Mouse (Mus musculus): ENCODE measurements around the gene Tjp3. TPM values are rescaled to one million over a fixed set of nuclear protein-coding genes. Genes with fewer than 3 reads are reported as not detected.

Gene Tjp3
- polyA plus RNA-seq, 1 experiment from 2014 or later, result 4.8 TPM

- Histone ChIP-seq H3K9ac (ENCODE audit: low read length) (peak overlapping the region; percentile 76), H3K4me1 (ENCODE audit: control insufficient read depth, insufficient read depth, low read length) (peaks cover 10% of the 10 kb centered on the region), H3K36me3 (ENCODE audit: control insufficient read depth, insufficient read depth, low read length) (peaks cover 50% of the 10 kb centered on the region), H3K27ac (ENCODE audit: low read depth, low read length) (no peak overlapping the region), H3K27me3 (replicated peaks; ENCODE audit: control insufficient read depth, insufficient read depth, low read length) (no peaks in the 10 kb centered on the region), H3K4me2 (ENCODE audit: low read length) (peak overlapping the region; percentile 57), H3K4me3 (ENCODE audit: low read depth, low read length) (peak overlapping the region; percentile 47), H3K9me3 (replicated peaks; ENCODE audit: control insufficient read depth, low read length) (no peaks in the 10 kb centered on the region)
- ATAC-seq, result no peak
- no peak for DNase-seq (ENCODE audit: low spot score)
- WGBS, result 84% methylated on average over 16 of the region's 16 CpGs
These were observed 22.6 kb downstream of the Tjp3 start for GRCm38 (mm10) chr10:81268643-81269412.

DNA sequence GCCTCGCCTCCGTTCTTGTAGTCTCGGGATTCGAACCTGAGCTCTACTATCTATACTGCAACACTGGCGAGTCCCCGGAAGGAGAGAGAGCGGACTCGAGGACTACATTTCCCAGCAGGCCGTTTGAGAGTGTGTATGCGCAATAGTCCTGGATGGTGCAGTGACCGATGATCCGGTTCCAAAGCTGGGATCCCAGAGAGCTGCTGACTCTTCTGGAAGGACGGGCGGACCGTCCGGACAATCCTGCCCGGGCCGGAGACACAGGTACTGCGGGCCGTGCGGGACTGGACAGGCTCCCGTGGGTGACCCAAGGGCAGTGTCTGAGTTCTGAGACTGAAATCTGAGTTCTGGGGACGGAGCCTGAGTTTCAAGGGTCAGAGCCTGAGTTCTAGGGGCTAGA, 23.3 kb downstream of the Tjp3 start:
- Histone ChIP-seq H3K4me1 (ENCODE audit: control insufficient read depth, insufficient read depth, low read length) (peaks cover 10% of the 10 kb centered on the region), H3K4me3 (ENCODE audit: low read depth, low read length) (peak overlapping the region; percentile 47), H3K4me2 (ENCODE audit: low read length) (peak overlapping the region; percentile 57), H3K36me3 (ENCODE audit: control insufficient read depth, insufficient read depth, low read length) (peaks cover 49% of the 10 kb centered on the region), H3K27me3 (replicated peaks; ENCODE audit: control insufficient read depth, insufficient read depth, low read length) (no peaks in the 10 kb centered on the region), H3K9me3 (replicated peaks; ENCODE audit: control insufficient read depth, low read length) (no peaks in the 10 kb centered on the region), H3K27ac (ENCODE audit: low read depth, low read length) (no peak overlapping the region), H3K9ac (ENCODE audit: low read length) (peak overlapping the region; percentile 76)
- WGBS, result 4% methylated on average over 23 of the region's 23 CpGs
- ATAC-seq (peak; percentile 42), DNase-seq (ENCODE audit: low spot score) (peak; percentile 93)

DNA sequence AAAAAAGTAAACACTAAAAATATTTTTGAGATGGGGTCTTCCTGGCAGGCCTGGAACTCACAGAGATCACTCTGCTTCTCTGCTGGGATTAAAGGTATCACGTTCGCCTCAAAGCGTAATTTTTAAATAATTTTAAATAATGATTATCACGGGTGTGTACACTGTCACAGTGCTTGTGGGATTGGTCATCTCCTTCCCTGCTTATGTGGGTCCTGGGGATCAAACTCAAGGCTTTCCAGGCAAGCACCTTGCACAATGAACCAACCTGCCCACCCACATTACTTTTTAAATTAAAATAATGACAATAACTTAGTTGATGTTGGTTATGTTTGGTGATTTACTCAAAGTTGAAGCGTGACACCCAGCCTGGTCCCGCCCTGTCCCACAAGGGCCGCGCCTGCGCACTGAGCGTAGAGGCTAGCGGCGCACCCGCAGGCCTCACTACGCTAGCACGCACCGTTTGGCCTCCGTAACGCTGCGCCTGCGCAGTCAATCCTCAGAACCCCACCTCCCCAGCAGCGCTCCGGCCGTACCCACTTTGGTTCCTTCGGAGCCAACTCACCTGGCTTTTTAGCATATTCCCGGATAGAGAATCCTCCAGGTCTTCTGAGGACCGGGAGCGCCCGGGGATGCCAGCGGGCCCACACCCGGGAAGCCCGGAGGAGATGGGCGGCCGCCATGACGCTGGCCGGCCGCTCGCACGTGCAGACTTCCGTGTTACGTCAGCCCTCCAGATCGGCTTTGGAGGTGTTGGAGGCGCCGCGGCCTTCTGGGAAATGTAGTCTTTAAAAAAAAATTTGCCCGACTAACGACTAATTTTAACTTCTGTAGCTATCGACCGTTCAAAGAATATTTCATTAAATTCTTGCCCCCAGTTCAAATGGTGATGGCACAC, 24.9 kb downstream of the Tjp3 start, which contains the start of the genes Mrpl54 and Apba3:
Gene Mrpl54, minus strand, starts transcription at position 724 of the 895 bp plus-strand sequence.
Gene Apba3, plus strand, starts transcription at position 750 of the 895 bp plus-strand sequence.
- peak; percentile 95 for ATAC-seq
- Histone ChIP-seq H3K36me3 (ENCODE audit: control insufficient read depth, insufficient read depth, low read length) (peaks cover 42% of the 10 kb centered on the region), H3K27ac (ENCODE audit: low read depth, low read length) (peak within 1 kb of the TSS; percentile 77), H3K4me2 (ENCODE audit: low read length) (peak within 1 kb of the TSS; percentile 62), H3K27me3 (replicated peaks; ENCODE audit: control insufficient read depth, insufficient read depth, low read length) (no peaks in the 10 kb centered on the region), H3K9me3 (replicated peaks; ENCODE audit: control insufficient read depth, low read length) (no peaks in the 10 kb centered on the region), H3K4me1 (ENCODE audit: control insufficient read depth, insufficient read depth, low read length) (peaks cover 10% of the 10 kb centered on the region), H3K9ac (ENCODE audit: low read length) (peak within 1 kb of the TSS; percentile 76), H3K4me3 (ENCODE audit: low read depth, low read length) (peak within 1 kb of the TSS; percentile 60)
- under 1% methylated on average over 48 of the region's 48 CpGs for WGBS
- peak; percentile 98 for DNase-seq (ENCODE audit: low spot score)

GRCm38 (mm10) chr10:81265540-81265939, 25.8 kb downstream of the Tjp3 start:
- DNase-seq (ENCODE audit: low spot score), result no peak
- Histone ChIP-seq H3K4me2 (ENCODE audit: low read length) (peak overlapping the region; percentile 62), H3K36me3 (ENCODE audit: control insufficient read depth, insufficient read depth, low read length) (peaks cover 36% of the 10 kb centered on the region), H3K4me3 (ENCODE audit: low read depth, low read length) (0 out of 2 replicates have a peak overlapping the region, but pooled peaks have one; percentile 60), H3K27ac (ENCODE audit: low read depth, low read length) (no peak overlapping the region), H3K4me1 (ENCODE audit: control insufficient read depth, insufficient read depth, low read length) (peaks cover 10% of the 10 kb centered on the region), H3K27me3 (replicated peaks; ENCODE audit: control insufficient read depth, insufficient read depth, low read length) (no peaks in the 10 kb centered on the region), H3K9ac (ENCODE audit: low read length) (no peak overlapping the region), H3K9me3 (replicated peaks; ENCODE audit: control insufficient read depth, low read length) (0 out of 2 replicates have a peak, but pooled peaks cover 3% of the 10 kb centered on the region)
- WGBS, result 96% methylated on average over 8 of the region's 8 CpGs
- ATAC-seq, result no peak

DNA sequence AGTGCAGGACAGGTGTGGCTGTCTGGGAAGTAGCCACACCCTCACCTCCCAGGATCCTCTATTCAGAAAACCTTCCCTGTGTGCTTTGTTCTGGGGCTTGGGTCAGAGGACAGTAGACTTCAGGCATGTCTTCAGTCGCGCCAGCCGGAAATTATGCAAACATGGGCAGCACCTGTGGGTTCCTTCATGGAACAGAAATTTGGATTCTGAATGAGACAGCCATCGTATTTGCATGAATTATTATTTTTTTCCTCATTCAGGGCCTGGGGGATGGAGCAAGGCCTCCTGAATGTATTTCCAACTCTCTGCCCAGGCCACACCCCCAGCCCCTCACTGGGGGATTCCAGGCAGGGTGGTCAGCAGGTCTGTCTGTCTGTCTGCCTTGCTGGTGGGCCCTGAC, 30.4 kb downstream of the Tjp3 start:
- no peak overlapping the region for H3K9ac ChIP-seq (ENCODE audit: low read length)
- peaks cover 36% of the 10 kb centered on the region for H3K36me3 ChIP-seq (ENCODE audit: control insufficient read depth, insufficient read depth, low read length)
- DNase-seq (ENCODE audit: low spot score), result no peak
- peaks cover 6% of the 10 kb centered on the region; the same call in 1 of the 2 replicates for H3K4me1 ChIP-seq (ENCODE audit: control insufficient read depth, insufficient read depth, low read length)
- no peak for ATAC-seq
- peaks cover 25% of the 10 kb centered on the region for H3K27me3 ChIP-seq (replicated peaks; ENCODE audit: control insufficient read depth, insufficient read depth, low read length)
- WGBS, result 89% methylated on average over 4 of the region's 4 CpGs
- no peak overlapping the region for H3K27ac ChIP-seq (ENCODE audit: low read depth, low read length)
- H3K4me3 ChIP-seq (ENCODE audit: low read depth, low read length), result no peak overlapping the region
- H3K9me3 ChIP-seq (replicated peaks; ENCODE audit: control insufficient read depth, low read length), result 0 out of 2 replicates have a peak, but pooled peaks cover 3% of the 10 kb centered on the region
- H3K4me2 ChIP-seq (ENCODE audit: low read length), result no peak overlapping the region

DNA sequence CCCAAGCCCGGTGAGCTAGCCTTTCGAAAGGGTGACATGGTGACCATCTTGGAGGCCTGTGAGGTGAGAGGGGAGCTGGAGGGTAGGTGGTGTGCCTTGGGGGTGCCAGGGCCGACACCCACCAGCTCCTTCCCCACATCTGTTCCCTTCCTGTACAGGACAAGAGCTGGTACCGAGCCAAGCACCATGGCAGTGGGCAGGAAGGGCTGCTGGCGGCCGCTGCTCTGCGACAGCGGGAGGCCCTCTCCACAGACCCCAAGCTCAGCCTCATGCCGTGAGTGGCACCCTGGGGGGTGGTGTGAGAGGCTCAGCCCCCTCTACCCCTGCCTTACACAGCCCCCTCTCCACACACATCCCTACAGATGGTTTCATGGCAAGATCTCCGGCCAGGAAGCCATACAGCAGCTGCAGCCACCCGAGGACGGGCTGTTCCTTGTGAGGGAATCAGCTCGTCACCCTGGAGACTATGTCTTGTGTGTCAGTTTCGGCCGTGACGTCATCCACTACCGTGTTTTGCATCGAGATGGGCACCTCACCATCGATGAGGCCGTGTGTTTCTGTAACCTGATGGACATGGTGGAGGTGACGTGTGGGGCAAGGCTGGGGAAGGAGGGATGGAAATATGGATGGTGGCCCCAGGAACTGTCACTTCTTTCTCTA, 32.0 kb downstream of the Tjp3 start:
- H3K9me3 ChIP-seq (replicated peaks; ENCODE audit: control insufficient read depth, low read length), result 0 out of 2 replicates have a peak, but pooled peaks cover 3% of the 10 kb centered on the region
- peaks cover 23% of the 10 kb centered on the region for H3K36me3 ChIP-seq (ENCODE audit: control insufficient read depth, insufficient read depth, low read length)
- no peak overlapping the region for H3K4me2 ChIP-seq (ENCODE audit: low read length)
- H3K27ac ChIP-seq (ENCODE audit: low read depth, low read length), result no peak overlapping the region
- H3K9ac ChIP-seq (ENCODE audit: low read length), result no peak overlapping the region
- peak; percentile 22 for DNase-seq (ENCODE audit: low spot score)
- WGBS, result 35% methylated on average over 21 of the region's 21 CpGs
- peaks cover 2% of the 10 kb centered on the region; the same call in 1 of the 2 replicates for H3K4me1 ChIP-seq (ENCODE audit: control insufficient read depth, insufficient read depth, low read length)
- H3K27me3 ChIP-seq (replicated peaks; ENCODE audit: control insufficient read depth, insufficient read depth, low read length), result peaks cover 26% of the 10 kb centered on the region
- ATAC-seq, result no peak
- H3K4me3 ChIP-seq (ENCODE audit: low read depth, low read length), result no peak overlapping the region

DNA sequence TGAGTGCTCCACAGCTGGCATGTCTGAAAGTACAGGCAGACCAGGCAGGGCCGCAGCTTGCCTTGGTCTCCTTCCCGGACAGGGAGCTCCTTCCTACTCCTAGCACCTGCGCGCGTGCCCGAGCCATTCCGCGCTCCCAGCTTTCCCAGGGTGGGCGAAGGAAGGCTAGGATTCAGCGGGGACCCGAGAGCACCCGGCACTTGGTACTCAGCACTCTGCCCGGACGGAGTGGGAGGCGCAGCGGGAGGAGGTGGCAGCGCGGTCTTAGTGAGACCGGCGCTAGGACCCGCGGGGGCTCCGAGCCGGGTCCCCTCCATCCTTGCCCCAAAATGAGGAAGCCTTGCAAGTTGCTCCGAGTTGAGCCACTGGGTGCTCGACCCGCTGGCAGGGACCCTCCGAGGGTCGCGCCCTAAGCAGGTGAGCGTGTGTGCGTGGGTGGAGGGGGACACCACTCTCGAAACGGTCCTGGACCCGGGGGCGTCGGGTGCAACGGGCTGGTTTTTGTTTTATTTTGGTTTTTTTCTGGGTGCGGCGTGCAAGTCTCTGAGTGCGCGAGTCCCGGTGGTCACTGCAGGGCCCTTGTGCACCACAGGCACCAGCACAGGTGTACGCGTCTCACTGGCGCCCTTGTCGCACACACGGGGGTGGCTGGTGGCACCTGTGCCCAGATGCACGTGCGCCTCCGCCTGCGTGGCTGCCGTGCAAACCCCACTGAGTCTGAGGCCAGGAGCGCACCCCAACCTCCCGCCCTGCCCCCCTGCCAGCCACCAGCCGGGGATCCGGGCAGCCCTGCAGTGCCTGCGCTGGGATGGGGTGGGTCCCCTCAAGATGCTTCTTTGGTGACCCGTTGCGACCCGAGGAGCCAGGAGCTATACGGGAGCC, 34.0 kb downstream of the Tjp3 start:
- peak; percentile 43 for DNase-seq (ENCODE audit: low spot score)
- Histone ChIP-seq H3K27me3 (replicated peaks; ENCODE audit: control insufficient read depth, insufficient read depth, low read length) (peaks cover 30% of the 10 kb centered on the region), H3K4me1 (ENCODE audit: control insufficient read depth, insufficient read depth, low read length) (peaks cover 5% of the 10 kb centered on the region), H3K9ac (ENCODE audit: low read length) (peak overlapping the region; percentile 65), H3K4me2 (ENCODE audit: low read length) (peak overlapping the region; percentile 82), H3K36me3 (ENCODE audit: control insufficient read depth, insufficient read depth, low read length) (peaks cover 4% of the 10 kb centered on the region; the same call in 1 of the 2 replicates), H3K4me3 (ENCODE audit: low read depth, low read length) (peak overlapping the region; percentile 45), H3K9me3 (replicated peaks; ENCODE audit: control insufficient read depth, low read length) (0 out of 2 replicates have a peak, but pooled peaks cover 3% of the 10 kb centered on the region), H3K27ac (ENCODE audit: low read depth, low read length) (no peak overlapping the region)
- ATAC-seq, result no peak
- 1% methylated on average over 62 of the region's 62 CpGs for WGBS

Data from forebrain, embryonic 14.5 days (tissue).